Mouse (Mus musculus): ENCODE data around the gene Prdx2. TPM values are rescaled to one million over a fixed set of nuclear protein-coding genes. Genes with fewer than 3 reads are reported as not detected.

Prdx2 gene
- polyA plus RNA-seq (2015; fragmentation: Nextera tagmentation; extraction: Ambion mirVana) = 533 and 590 TPM in 2 replicates

DNA sequence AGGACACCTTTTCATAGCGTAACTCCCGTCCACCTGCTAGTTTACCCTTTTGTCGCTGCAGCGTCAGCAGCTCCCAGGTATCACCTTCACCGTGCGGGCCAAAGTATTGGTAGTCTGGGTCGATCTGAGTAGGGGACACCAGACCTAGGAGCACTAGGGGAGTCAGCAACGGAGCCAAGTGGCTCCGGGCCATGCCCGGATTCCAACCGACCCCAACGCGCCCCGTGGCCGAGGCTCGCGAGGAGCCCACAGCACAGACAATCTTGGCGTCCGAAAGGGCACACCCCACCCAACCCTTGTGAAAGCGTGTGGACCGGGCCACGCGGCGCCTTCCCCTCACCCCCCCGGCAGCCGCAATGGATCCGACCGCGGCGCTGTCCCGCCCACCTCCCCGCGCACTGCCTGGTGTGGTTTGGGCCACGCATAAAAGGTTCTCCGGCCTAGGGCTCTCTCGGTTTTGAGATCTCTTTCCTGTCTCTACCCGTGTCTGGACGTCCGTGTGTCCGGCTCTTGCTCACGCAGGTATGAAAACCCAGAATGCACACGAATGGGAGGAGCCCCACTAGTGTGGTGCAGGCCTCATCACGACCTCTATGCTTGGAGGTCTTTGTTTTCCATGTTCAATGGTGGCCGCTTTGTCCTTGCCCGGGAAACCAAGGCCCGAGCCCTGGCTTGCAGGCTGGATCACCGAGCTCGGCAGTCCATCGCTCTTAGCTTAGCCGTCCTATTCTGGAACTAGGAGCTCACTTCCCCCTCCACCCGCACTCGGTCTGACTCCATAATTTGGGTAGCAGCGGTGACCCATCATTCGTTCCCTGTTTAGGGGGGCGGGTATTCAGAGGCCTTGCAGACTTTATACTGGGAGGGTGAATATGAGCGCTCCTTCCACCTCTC is at the start of gene Prdx2, which contains the start of the genes Gm49661 and Rnaseh2a:
Prdx2 (plus strand) TSS at position 347 of the 894 bp plus-strand sequence.
Gm49661 (minus strand) TSS at position 193 of the 894 bp plus-strand sequence.
Rnaseh2a (minus strand) TSS at position 527 of the 894 bp plus-strand sequence.
- H3K4me1 ChIP-seq (ENCODE audit: control insufficient read depth, insufficient read depth, low read length) = peaks cover 31% of the 10 kb centered on the region
- H3K27ac ChIP-seq (ENCODE audit: low read length) = peak within 1 kb of the TSS; percentile 93
- ATAC-seq = peak; percentile 79
- WGBS = under 1% methylated on average over 55 of the region's 56 CpGs
- H3K9me3 ChIP-seq (ENCODE audit: control insufficient read depth, low read length) = no peaks in the 10 kb centered on the region
- no peaks in the 10 kb centered on the region for H3K36me3 ChIP-seq (ENCODE audit: control insufficient read depth, insufficient read depth, low read length)
- H3K9ac ChIP-seq (ENCODE audit: low read depth, low read length) = peak within 1 kb of the TSS; percentile 80
- peak within 1 kb of the TSS; percentile 62 for H3K4me3 ChIP-seq (ENCODE audit: low read length)
- no peaks in the 10 kb centered on the region for H3K27me3 ChIP-seq (replicated peaks; ENCODE audit: control insufficient read depth, insufficient read depth, low read length)
- H3K4me2 ChIP-seq (ENCODE audit: low read depth, low read length) = peak within 1 kb of the TSS; percentile 84

DNA sequence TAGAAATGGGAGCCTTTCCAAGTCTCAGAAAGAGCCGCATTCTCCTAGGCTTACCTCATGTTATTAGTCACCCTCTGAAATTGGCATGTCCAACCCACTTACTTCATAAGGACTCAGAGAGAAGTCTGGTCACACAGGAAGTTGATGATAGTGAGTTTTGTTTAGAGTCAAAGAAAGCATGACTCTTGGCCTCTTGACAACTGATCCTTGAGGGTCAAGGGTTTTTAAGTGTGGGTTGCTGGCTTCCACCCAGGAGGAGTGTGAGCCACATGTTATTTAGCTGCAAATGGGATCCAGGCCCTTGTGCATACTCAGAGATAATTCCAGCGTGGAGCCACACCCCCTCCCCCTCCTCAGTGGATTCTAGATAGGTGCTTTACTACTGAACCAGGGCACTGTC is 47.8 kb upstream of the Prdx2 start:
- Histone ChIP-seq H3K27ac (ENCODE audit: low read length) (no peak overlapping the region), H3K36me3 (ENCODE audit: control insufficient read depth, insufficient read depth, low read length) (no peaks in the 10 kb centered on the region), H3K9me3 (ENCODE audit: control insufficient read depth, low read length) (no peaks in the 10 kb centered on the region), H3K9ac (ENCODE audit: low read depth, low read length) (no peak overlapping the region), H3K4me1 (ENCODE audit: control insufficient read depth, insufficient read depth, low read length) (no peaks in the 10 kb centered on the region), H3K4me3 (ENCODE audit: low read length) (no peak overlapping the region), H3K27me3 (replicated peaks; ENCODE audit: control insufficient read depth, insufficient read depth, low read length) (peaks cover under 1% of the 10 kb centered on the region; the same call in 1 of the 2 replicates), H3K4me2 (ENCODE audit: low read depth, low read length) (no peak overlapping the region)
- no peak for ATAC-seq
- 61% methylated on average over 2 of the region's 2 CpGs for WGBS

DNA sequence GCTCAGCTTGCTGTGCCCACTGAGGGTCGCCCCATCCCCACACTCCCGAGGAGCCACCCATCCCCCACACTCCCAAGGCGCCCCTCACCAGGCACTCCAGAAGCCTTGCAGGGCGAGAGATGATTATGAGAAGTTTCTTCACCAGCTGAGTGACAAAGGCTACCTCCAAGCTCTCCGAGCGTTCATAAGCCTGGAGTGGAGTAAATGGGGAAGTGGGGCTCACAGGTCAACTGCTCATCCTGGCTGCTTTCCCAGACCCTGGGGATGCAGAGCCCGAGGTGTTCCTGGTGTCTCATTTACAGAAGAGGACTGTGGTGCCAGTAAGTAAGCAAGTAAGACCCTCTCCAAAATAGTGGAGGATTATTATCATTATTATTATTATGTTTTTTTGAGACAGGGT is 43.8 kb upstream of the Prdx2 start:
- 64% methylated on average over 7 of the region's 7 CpGs for WGBS
- H3K9ac ChIP-seq (ENCODE audit: low read depth, low read length) = no peak overlapping the region
- ATAC-seq = no peak

DNA sequence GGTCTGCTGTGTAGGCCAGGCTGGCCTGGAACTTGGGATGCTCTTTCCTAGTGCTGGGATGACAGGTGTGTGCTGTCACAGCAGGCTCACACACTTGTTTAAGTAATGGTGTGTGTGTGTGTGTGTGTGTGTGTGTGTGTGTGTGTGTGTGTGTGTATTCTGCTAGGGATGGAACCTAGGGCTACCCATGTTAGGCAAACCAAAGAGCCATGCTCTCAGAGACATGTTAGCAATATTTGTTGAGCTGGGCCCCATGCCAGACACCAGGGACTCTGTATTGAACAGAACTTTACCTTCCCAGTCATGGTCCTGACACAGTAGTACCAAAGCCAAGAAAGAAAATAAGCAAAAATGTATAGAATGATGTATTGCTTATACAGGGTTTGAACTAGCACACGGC is 41.9 kb upstream of the Prdx2 start:
- ATAC-seq = no peak
- H3K9ac ChIP-seq (ENCODE audit: low read depth, low read length) = no peak overlapping the region
- no peak overlapping the region for H3K4me3 ChIP-seq (ENCODE audit: low read length)
- H3K36me3 ChIP-seq (ENCODE audit: control insufficient read depth, insufficient read depth, low read length) = no peaks in the 10 kb centered on the region
- H3K27ac ChIP-seq (ENCODE audit: low read length) = no peak overlapping the region
- H3K4me1 ChIP-seq (ENCODE audit: control insufficient read depth, insufficient read depth, low read length) = peaks cover 6% of the 10 kb centered on the region
- whole genome bisulfite sequencing = 77% methylated on average over 1 of the region's 1 CpGs
- peaks cover 23% of the 10 kb centered on the region for H3K27me3 ChIP-seq (replicated peaks; ENCODE audit: control insufficient read depth, insufficient read depth, low read length)
- H3K9me3 ChIP-seq (ENCODE audit: control insufficient read depth, low read length) = no peaks in the 10 kb centered on the region
- no peak overlapping the region for H3K4me2 ChIP-seq (ENCODE audit: low read depth, low read length)

More for the DNA sequence above, 43.8 kb upstream of the Prdx2 start:
- no peak overlapping the region for H3K4me3 ChIP-seq (ENCODE audit: low read length)
- H3K27ac ChIP-seq (ENCODE audit: low read length) = no peak overlapping the region
- H3K4me2 ChIP-seq (ENCODE audit: low read depth, low read length) = no peak overlapping the region
- H3K36me3 ChIP-seq (ENCODE audit: control insufficient read depth, insufficient read depth, low read length) = no peaks in the 10 kb centered on the region
- H3K9me3 ChIP-seq (ENCODE audit: control insufficient read depth, low read length) = no peaks in the 10 kb centered on the region
- H3K27me3 ChIP-seq (replicated peaks; ENCODE audit: control insufficient read depth, insufficient read depth, low read length) = peaks cover 16% of the 10 kb centered on the region
- H3K4me1 ChIP-seq (ENCODE audit: control insufficient read depth, insufficient read depth, low read length) = peaks cover 6% of the 10 kb centered on the region

DNA sequence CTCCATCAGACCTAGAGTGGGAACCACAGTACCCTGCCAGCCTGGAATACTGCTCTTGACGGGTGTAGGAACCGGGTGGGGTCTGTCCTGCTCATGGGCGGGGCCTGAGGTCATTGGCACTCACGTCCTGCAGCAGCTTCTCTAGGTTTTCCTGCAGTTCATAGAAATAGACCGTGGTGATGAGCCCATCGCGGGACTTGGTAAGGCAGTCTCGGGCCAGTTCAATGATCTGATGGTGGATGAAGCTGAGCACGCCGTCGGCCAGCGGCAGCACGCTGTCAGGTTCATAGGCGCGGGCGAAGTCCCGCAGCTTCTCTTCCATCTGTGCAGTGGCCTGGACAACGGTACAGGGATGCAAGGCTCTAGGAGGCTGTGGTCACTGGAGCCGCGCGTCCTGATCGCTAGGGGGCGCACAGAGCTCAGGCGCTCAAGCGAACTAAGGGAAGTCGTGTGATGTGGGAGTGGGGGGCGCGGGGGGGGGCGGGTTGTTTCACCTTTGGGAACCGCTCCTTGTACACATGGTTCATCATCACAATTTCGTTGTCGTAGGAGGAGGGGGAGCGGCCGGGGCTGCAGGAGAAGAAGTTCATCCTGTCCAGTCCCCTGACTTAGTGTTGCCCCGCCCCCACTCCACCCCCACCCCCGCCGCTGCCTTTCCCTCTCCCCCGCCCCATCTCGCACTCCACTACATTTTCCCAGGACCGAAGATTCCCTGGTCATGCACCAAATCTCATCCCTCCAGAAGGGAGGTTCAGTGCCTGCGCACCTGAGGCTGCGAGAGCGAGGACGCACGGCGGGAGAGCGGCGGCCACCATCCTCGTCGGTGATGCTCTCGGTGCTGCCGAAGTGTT is 40.7 kb upstream of the Prdx2 start:
- H3K36me3 ChIP-seq (ENCODE audit: control insufficient read depth, insufficient read depth, low read length) = no peaks in the 10 kb centered on the region
- no peaks in the 10 kb centered on the region for H3K9me3 ChIP-seq (ENCODE audit: control insufficient read depth, low read length)
- peak overlapping the region; percentile 29 for H3K4me3 ChIP-seq (ENCODE audit: low read length)
- H3K4me2 ChIP-seq (ENCODE audit: low read depth, low read length) = peak overlapping the region; percentile 62
- H3K4me1 ChIP-seq (ENCODE audit: control insufficient read depth, insufficient read depth, low read length) = peaks cover 6% of the 10 kb centered on the region
- no peak overlapping the region for H3K27ac ChIP-seq (ENCODE audit: low read length)
- H3K27me3 ChIP-seq (replicated peaks; ENCODE audit: control insufficient read depth, insufficient read depth, low read length) = peaks cover 26% of the 10 kb centered on the region
- no peak overlapping the region for H3K9ac ChIP-seq (ENCODE audit: low read depth, low read length)
- peak; percentile 73; the same call in 1 of the 2 replicates for ATAC-seq
- 2% methylated on average over 52 of the region's 52 CpGs for WGBS

DNA sequence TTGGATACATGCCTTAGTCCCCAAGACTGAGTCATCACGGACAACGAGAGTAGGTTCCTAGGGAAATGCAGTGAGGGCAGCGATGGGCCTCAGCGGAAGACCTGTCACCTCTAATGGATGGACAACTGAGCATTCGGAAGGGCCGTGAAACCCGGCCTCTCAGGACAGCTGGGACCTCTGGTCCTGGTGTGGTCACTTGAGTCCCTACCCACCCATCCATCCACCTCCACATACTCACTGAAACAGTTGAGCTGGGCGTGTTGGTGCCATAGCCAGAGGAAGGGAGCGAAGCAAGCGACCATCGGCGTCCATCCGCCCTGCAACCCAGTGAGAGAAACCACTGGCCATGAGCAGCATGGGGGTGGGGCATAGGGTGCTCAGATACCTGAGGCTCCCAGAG is 38.8 kb upstream of the Prdx2 start:
- no peak for ATAC-seq
- 85% methylated on average over 13 of the region's 13 CpGs for WGBS
- no peak overlapping the region for H3K4me2 ChIP-seq (ENCODE audit: low read depth, low read length)
- peaks cover 6% of the 10 kb centered on the region for H3K4me1 ChIP-seq (ENCODE audit: control insufficient read depth, insufficient read depth, low read length)
- no peak overlapping the region for H3K27ac ChIP-seq (ENCODE audit: low read length)
- no peaks in the 10 kb centered on the region for H3K36me3 ChIP-seq (ENCODE audit: control insufficient read depth, insufficient read depth, low read length)
- H3K4me3 ChIP-seq (ENCODE audit: low read length) = no peak overlapping the region
- H3K9ac ChIP-seq (ENCODE audit: low read depth, low read length) = no peak overlapping the region
- H3K9me3 ChIP-seq (ENCODE audit: control insufficient read depth, low read length) = no peaks in the 10 kb centered on the region
- H3K27me3 ChIP-seq (replicated peaks; ENCODE audit: control insufficient read depth, insufficient read depth, low read length) = peaks cover 44% of the 10 kb centered on the region

DNA sequence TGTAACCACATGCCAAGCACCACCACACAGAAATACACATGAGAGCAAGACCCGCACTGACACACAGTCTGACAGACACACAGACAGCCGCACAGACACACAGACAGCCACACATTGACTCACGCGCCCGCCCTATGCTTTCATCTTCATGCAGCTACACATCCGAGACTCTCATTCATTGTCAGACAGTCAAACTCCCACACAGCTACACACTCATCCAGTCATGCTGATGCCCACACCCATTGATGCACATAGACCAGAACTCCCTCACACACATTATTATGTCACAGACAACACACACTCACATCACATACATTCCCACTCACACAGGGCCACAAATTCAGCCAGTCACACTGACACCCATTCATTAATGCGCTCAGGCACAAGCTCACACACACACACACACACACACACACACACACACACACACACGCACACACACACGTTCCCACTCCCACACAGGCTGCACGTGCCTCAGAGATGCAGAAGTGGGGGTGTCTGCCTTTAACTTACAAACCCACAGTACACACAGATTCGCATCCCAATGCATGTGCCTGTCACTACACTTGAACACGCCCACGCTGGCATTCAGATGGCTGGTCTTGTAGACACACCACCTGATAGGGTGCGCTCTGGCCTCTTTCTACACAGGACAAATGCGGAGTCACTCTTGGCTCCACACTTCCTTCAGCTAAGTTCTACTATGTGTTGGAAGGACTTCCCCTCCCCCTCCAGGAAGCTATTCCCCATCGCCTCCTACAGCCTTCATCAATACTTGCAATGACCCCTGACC is 35.4 kb upstream of the Prdx2 start:
- H3K4me1 ChIP-seq (ENCODE audit: control insufficient read depth, insufficient read depth, low read length) = peaks cover 12% of the 10 kb centered on the region
- no peak for ATAC-seq
- H3K27me3 ChIP-seq (replicated peaks; ENCODE audit: control insufficient read depth, insufficient read depth, low read length) = peaks cover 68% of the 10 kb centered on the region
- 81% methylated on average over 16 of the region's 16 CpGs for WGBS
- H3K4me2 ChIP-seq (ENCODE audit: low read depth, low read length) = no peak overlapping the region
- no peak overlapping the region for H3K4me3 ChIP-seq (ENCODE audit: low read length)
- H3K36me3 ChIP-seq (ENCODE audit: control insufficient read depth, insufficient read depth, low read length) = no peaks in the 10 kb centered on the region
- H3K27ac ChIP-seq (ENCODE audit: low read length) = no peak overlapping the region
- H3K9ac ChIP-seq (ENCODE audit: low read depth, low read length) = no peak overlapping the region
- no peaks in the 10 kb centered on the region for H3K9me3 ChIP-seq (ENCODE audit: control insufficient read depth, low read length)

DNA sequence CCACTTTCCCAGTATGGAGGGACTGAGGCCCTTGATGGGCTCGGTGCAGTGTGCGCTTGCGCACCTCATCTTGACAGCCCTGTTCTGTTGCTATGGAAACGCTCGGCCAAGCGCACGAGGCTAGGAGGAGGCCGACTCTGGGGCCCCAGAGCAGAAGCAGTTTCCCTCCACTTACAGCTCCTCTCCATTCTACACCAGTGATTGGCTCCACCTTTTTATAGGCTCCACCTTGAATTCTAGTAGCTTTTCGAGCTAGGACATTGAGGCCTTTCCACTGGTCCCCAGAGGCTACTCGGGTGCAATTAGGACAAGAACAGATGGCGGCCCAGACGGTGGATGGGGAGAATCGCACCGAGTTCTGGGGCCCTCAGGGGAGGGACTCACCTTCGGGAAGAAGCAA is 34.5 kb upstream of the Prdx2 start:
- no peak overlapping the region for H3K4me2 ChIP-seq (ENCODE audit: low read depth, low read length)
- no peaks in the 10 kb centered on the region for H3K36me3 ChIP-seq (ENCODE audit: control insufficient read depth, insufficient read depth, low read length)
- no peak overlapping the region for H3K9ac ChIP-seq (ENCODE audit: low read depth, low read length)
- peaks cover 9% of the 10 kb centered on the region; the same call in 1 of the 2 replicates for H3K4me1 ChIP-seq (ENCODE audit: control insufficient read depth, insufficient read depth, low read length)
- 1% methylated on average over 15 of the region's 15 CpGs for WGBS
- H3K4me3 ChIP-seq (ENCODE audit: low read length) = no peak overlapping the region; the same call in 1 of the 2 replicates
- ATAC-seq = peak; percentile 31; the same call in 1 of the 2 replicates
- no peak overlapping the region for H3K27ac ChIP-seq (ENCODE audit: low read length)
- no peaks in the 10 kb centered on the region for H3K9me3 ChIP-seq (ENCODE audit: control insufficient read depth, low read length)
- H3K27me3 ChIP-seq (replicated peaks; ENCODE audit: control insufficient read depth, insufficient read depth, low read length) = peaks cover 61% of the 10 kb centered on the region

All from intestine, embryonic 16.5 days (tissue).